Mouse (Mus musculus): ENCODE data around the gene Gm20388.
A peak's percentile ranks its signal among the peaks of the same experiment; 100 is the strongest.
"Not testable (repeated sequence)": the region's sequence is repeated elsewhere in the genome, so short reads cannot be mapped to it uniquely, and the experiment has no call there.

Gene Gm20388

GRCm38 (mm10) chr8:121125311-121125876 lies 1214.8 kb downstream of the Gm20388 start:
- peak; percentile 91 for DNase-seq (ENCODE audit: low spot score)

- DNase-seq (ENCODE audit: low spot score), result no peak
These were observed 1215.5 kb downstream of the Gm20388 start for GRCm38 (mm10) chr8:121126191-121126590.

- DNase-seq (ENCODE audit: low spot score), result no peak
These were observed 1216.1 kb downstream of the Gm20388 start for GRCm38 (mm10) chr8:121126694-121127093.

- no peak for DNase-seq (ENCODE audit: low spot score)
These were observed 1216.7 kb downstream of the Gm20388 start for GRCm38 (mm10) chr8:121127291-121127701.

- DNase-seq (ENCODE audit: low spot score), result no peak
These were observed 1217.2 kb downstream of the Gm20388 start, which contains the start of gene Foxl1 for GRCm38 (mm10) chr8:121127756-121128375. Foxl1 (plus strand) TSS chr8:121127940.

GRCm38 (mm10) chr8:121128531-121129264 lies 1218.1 kb downstream of the Gm20388 start:
- no peak for DNase-seq (ENCODE audit: low spot score)

- no peak for DNase-seq (ENCODE audit: low spot score)
These were observed 1218.8 kb downstream of the Gm20388 start for GRCm38 (mm10) chr8:121129265-121129940.

- no peak for DNase-seq (ENCODE audit: low spot score)
These were observed 1219.9 kb downstream of the Gm20388 start for GRCm38 (mm10) chr8:121130522-121130921.

GRCm38 (mm10) chr8:121132961-121133513 lies 1222.4 kb downstream of the Gm20388 start:
- no peak for DNase-seq (ENCODE audit: low spot score)

- peak; percentile 38 for DNase-seq (ENCODE audit: low spot score)
These were observed 1223.5 kb downstream of the Gm20388 start for GRCm38 (mm10) chr8:121134102-121134501.

GRCm38 (mm10) chr8:121134512-121134911 lies 1223.9 kb downstream of the Gm20388 start:
- DNase-seq (ENCODE audit: low spot score), result no peak

- no peak for DNase-seq (ENCODE audit: low spot score)
These were observed 1226.2 kb downstream of the Gm20388 start for GRCm38 (mm10) chr8:121136856-121137255.

GRCm38 (mm10) chr8:121145457-121146134 lies 1235.0 kb downstream of the Gm20388 start:
- not testable (repeated sequence) for DNase-seq (ENCODE audit: low spot score)

- DNase-seq (ENCODE audit: low spot score), result no peak
These were observed 1238.0 kb downstream of the Gm20388 start for GRCm38 (mm10) chr8:121148573-121149083.

GRCm38 (mm10) chr8:121152394-121152793 lies 1241.8 kb downstream of the Gm20388 start:
- DNase-seq (ENCODE audit: low spot score), result peak; percentile 80

GRCm38 (mm10) chr8:121156990-121157491 lies 1246.4 kb downstream of the Gm20388 start:
- no peak for DNase-seq (ENCODE audit: low spot score)

GRCm38 (mm10) chr8:121158812-121159211 lies 1248.2 kb downstream of the Gm20388 start:
- no peak for DNase-seq (ENCODE audit: low spot score)

- DNase-seq (ENCODE audit: low spot score), result no peak
These were observed 1250.8 kb downstream of the Gm20388 start for GRCm38 (mm10) chr8:121161437-121161836.

GRCm38 (mm10) chr8:121162413-121162812 lies 1251.8 kb downstream of the Gm20388 start:
- no peak for DNase-seq (ENCODE audit: low spot score)

GRCm38 (mm10) chr8:121162906-121163695 lies 1252.5 kb downstream of the Gm20388 start:
- DNase-seq (ENCODE audit: low spot score), result no peak

Data from adipocyte (in vitro differentiated cells).